Mouse (Mus musculus): Measurements from ENCODE around the gene Ripply1.

Gene Ripply1

GRCm38 (mm10) chrX:139782278-139783044, at the start of gene Ripply1:
Gene Ripply1, minus strand, starts transcription at chrX:139782353.
- DNase-seq: no peak

GRCm38 (mm10) chrX:139828363-139829092, 46.4 kb upstream of the Ripply1 start:
- no peak for DNase-seq

GRCm38 (mm10) chrX:139826926-139827325, 44.8 kb upstream of the Ripply1 start:
- DNase-seq: no peak

GRCm38 (mm10) chrX:139825402-139825801, 43.2 kb upstream of the Ripply1 start:
- DNase-seq: no peak

- DNase-seq: no peak
Observed at GRCm38 (mm10) chrX:139815201-139815600, 33.0 kb upstream of the Ripply1 start.

GRCm38 (mm10) chrX:139814018-139814635, 32.0 kb upstream of the Ripply1 start:
- DNase-seq: no peak

GRCm38 (mm10) chrX:139813299-139814002, 31.3 kb upstream of the Ripply1 start:
- no peak for DNase-seq

- no peak for DNase-seq
Observed at GRCm38 (mm10) chrX:139812636-139813298, 30.6 kb upstream of the Ripply1 start.

- peak; percentile 60 for DNase-seq
Observed at GRCm38 (mm10) chrX:139808501-139808900, 26.3 kb upstream of the Ripply1 start.

GRCm38 (mm10) chrX:139808085-139808484, 25.9 kb upstream of the Ripply1 start:
- DNase-seq: peak; percentile 70

GRCm38 (mm10) chrX:139807391-139807790, 25.2 kb upstream of the Ripply1 start:
- DNase-seq: no peak

- no peak for DNase-seq
Observed at GRCm38 (mm10) chrX:139805918-139806317, 23.8 kb upstream of the Ripply1 start.

GRCm38 (mm10) chrX:139803028-139803427, 20.9 kb upstream of the Ripply1 start:
- DNase-seq: no peak

GRCm38 (mm10) chrX:139800406-139800878, 18.3 kb upstream of the Ripply1 start, which contains the start of gene Cldn2:
Gene Cldn2, plus strand, starts transcription at chrX:139800828.
- no peak for DNase-seq

GRCm38 (mm10) chrX:139799953-139800352, 17.8 kb upstream of the Ripply1 start:
- DNase-seq: no peak

- no peak for DNase-seq
Observed at GRCm38 (mm10) chrX:139797875-139798274, 15.7 kb upstream of the Ripply1 start.

GRCm38 (mm10) chrX:139796037-139796436, 13.9 kb upstream of the Ripply1 start:
- no peak for DNase-seq

- no peak for DNase-seq
Observed at GRCm38 (mm10) chrX:139794072-139794845, 12.1 kb upstream of the Ripply1 start.

- no peak for DNase-seq
Observed at GRCm38 (mm10) chrX:139785764-139786163, 3.6 kb upstream of the Ripply1 start.

- no peak for DNase-seq
Observed at GRCm38 (mm10) chrX:139783045-139783422, 881 bp upstream of the Ripply1 start.

GRCm38 (mm10) chrX:139781563-139781962, 590 bp downstream of the Ripply1 start:
- no peak for DNase-seq

GRCm38 (mm10) chrX:139780988-139781387, 1.2 kb downstream of the Ripply1 start:
- DNase-seq: no peak
